Comparison of ENCODE assay signal across 8 mouse cellular contexts in the genomic region with DNA sequence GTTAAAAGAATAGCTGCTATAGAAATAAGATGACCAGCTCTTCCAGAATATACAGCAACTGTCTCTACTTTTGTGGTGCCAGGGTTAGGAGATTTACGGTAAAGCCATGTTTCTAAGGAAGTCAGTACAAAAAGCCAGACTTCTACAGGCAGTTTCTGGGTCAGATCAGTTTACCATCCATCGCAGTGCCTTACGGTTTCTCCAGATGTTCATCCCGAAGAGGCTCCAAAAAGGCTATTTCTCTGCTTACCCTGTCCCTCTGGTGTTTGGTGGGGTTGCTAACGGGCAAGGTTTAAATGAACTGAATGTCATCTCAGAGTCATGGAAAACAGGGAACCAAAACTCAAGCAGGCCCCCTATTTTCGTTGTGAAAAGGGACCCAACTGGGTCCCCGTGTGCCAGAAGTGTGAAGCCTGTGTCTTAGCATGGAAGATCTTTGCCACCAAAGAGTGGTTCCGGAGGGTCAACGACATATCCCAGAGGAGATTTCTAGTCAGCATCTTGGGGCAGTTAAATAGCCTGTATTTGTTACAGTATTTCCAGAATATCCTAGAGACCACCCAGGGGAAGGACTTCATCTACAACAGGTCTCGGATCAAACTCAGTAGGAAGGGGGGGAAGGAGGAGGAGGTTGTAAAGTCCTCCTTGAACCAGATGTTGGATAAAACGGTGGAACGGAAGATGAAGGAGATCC. TPM values are rescaled to one million over a fixed set of nuclear protein-coding genes. Genes with fewer than 3 reads are reported as not detected.
A peak's percentile ranks its signal among the peaks of the same experiment; 100 is the strongest.
DNase-seq lines count a peak whose midpoint lies in the region; ATAC-seq and TF ChIP-seq lines count a peak whose summit lies in the region.

A gene (plus strand): TSS at position 109 of the 694 bp plus-strand sequence.

- no peak within 1 kb of the TSS for H3K4me3 ChIP-seq in forebrain, embryonic 15.5 days
- peak within 1 kb of the TSS; percentile 10; the same call in 1 of the 2 replicates for H3K4me3 ChIP-seq in intestine, embryonic 16.5 days (ENCODE audit: low read length)
- no peak within 1 kb of the TSS for H3K4me3 ChIP-seq in liver, embryonic 14.5 days (ENCODE audit: insufficient read depth in 1 of 2, low read depth in 2 of 2, low read length in 2 of 2)
- H3K4me3 ChIP-seq in neural tube, embryonic 14.5 days (ENCODE audit: low read depth, low read length), result no peak within 1 kb of the TSS

- no peaks in the 10 kb centered on the region for H3K4me1 ChIP-seq in forebrain, embryonic 15.5 days
- peaks cover 4% of the 10 kb centered on the region; the same call in 1 of the 2 replicates for H3K4me1 ChIP-seq in intestine, embryonic 16.5 days (ENCODE audit: control insufficient read depth, insufficient read depth, low read length)
- H3K4me1 ChIP-seq in liver, embryonic 14.5 days (replicated peaks; ENCODE audit: control insufficient read depth in 2 of 2, insufficient read depth in 2 of 2, low read length in 1 of 2), result peaks cover 0 to 13% of the 10 kb centered on the region in 2 experiments; a peak in 3 of 4 replicates
- no peaks in the 10 kb centered on the region for H3K4me1 ChIP-seq in neural tube, embryonic 14.5 days (ENCODE audit: control insufficient read depth, insufficient read depth, low read length)

- no peak for TF ChIP-seq CTCF in liver, embryonic 14.5 days (IDR thresholded peaks at IDR 0.05; ENCODE audit: low read depth)

- no peaks in the 10 kb centered on the region for H3K36me3 ChIP-seq in forebrain, embryonic 15.5 days
- no peaks in the 10 kb centered on the region for H3K36me3 ChIP-seq in intestine, embryonic 16.5 days (ENCODE audit: control insufficient read depth, insufficient read depth, low read length)
- no peaks in the 10 kb centered on the region for H3K36me3 ChIP-seq in liver, embryonic 14.5 days (replicated peaks; ENCODE audit: control insufficient read depth, insufficient read depth, low read depth)
- H3K36me3 ChIP-seq in neural tube, embryonic 14.5 days (ENCODE audit: control insufficient read depth, insufficient read depth, low read length), result no peaks in the 10 kb centered on the region

- TF ChIP-seq EP300 in liver, embryonic 14.5 days (IDR thresholded peaks at IDR 0.05; ENCODE audit: low read depth), result no peak

- no peaks in the 10 kb centered on the region for H3K9me3 ChIP-seq in forebrain, embryonic 15.5 days
- no peaks in the 10 kb centered on the region for H3K9me3 ChIP-seq in intestine, embryonic 16.5 days (ENCODE audit: control insufficient read depth, low read length)
- H3K9me3 ChIP-seq in liver, embryonic 14.5 days (ENCODE audit: control insufficient read depth, low read length), result no peaks in the 10 kb centered on the region
- H3K9me3 ChIP-seq in neural tube, embryonic 14.5 days (ENCODE audit: control insufficient read depth, low read length), result no peaks in the 10 kb centered on the region

- H3K9ac ChIP-seq in forebrain, embryonic 15.5 days (replicated peaks), result no peak within 1 kb of the TSS
- H3K9ac ChIP-seq in intestine, embryonic 16.5 days (ENCODE audit: low read depth, low read length), result peak within 1 kb of the TSS; percentile 46; the same call in 1 of the 2 replicates
- H3K9ac ChIP-seq in liver, embryonic 14.5 days (replicated peaks), result no peak within 1 kb of the TSS
- H3K9ac ChIP-seq in neural tube, embryonic 14.5 days (replicated peaks; ENCODE audit: low read depth, low read length), result no peak within 1 kb of the TSS

- ATAC-seq in frontal cortex, adult (ENCODE audit: low TSS enrichment), result peak; percentile 92
- no peak for ATAC-seq in forebrain, embryonic 15.5 days (replicated peaks)
- ATAC-seq in intestine, embryonic 16.5 days, result no peak
- ATAC-seq in liver, embryonic 14.5 days (ENCODE audit: insufficient read depth), result no peak
- ATAC-seq in neural tube, embryonic 14.5 days (ENCODE audit: low read depth), result no peak

- no peak within 1 kb of the TSS for H3K27ac ChIP-seq in forebrain, embryonic 15.5 days (replicated peaks)
- peak within 1 kb of the TSS; percentile 16; the same call in 1 of the 2 replicates for H3K27ac ChIP-seq in intestine, embryonic 16.5 days (ENCODE audit: low read length)
- no peak within 1 kb of the TSS for H3K27ac ChIP-seq in liver, embryonic 14.5 days
- no peak within 1 kb of the TSS for H3K27ac ChIP-seq in neural tube, embryonic 14.5 days (ENCODE audit: low read depth, low read length)

- H3K4me2 ChIP-seq in forebrain, embryonic 15.5 days (replicated peaks), result peak within 1 kb of the TSS; percentile 22; the same call in 1 of the 2 replicates
- H3K4me2 ChIP-seq in intestine, embryonic 16.5 days (ENCODE audit: low read depth, low read length), result peak within 1 kb of the TSS; percentile 39
- H3K4me2 ChIP-seq in liver, embryonic 14.5 days (ENCODE audit: low read depth), result peak within 1 kb of the TSS; percentile 30; the same call in 1 of the 2 replicates
- peak within 1 kb of the TSS; percentile 16; the same call in 1 of the 2 replicates for H3K4me2 ChIP-seq in neural tube, embryonic 14.5 days (ENCODE audit: low read depth, low read length)

- no peaks in the 10 kb centered on the region for H3K27me3 ChIP-seq in forebrain, embryonic 15.5 days
- no peaks in the 10 kb centered on the region for H3K27me3 ChIP-seq in intestine, embryonic 16.5 days (replicated peaks; ENCODE audit: control insufficient read depth, insufficient read depth, low read length)
- no peaks in the 10 kb centered on the region for H3K27me3 ChIP-seq in liver, embryonic 14.5 days (ENCODE audit: control insufficient read depth, insufficient read depth, low read length)
- no peaks in the 10 kb centered on the region for H3K27me3 ChIP-seq in neural tube, embryonic 14.5 days (ENCODE audit: control insufficient read depth, insufficient read depth, low read length)

- DNase-seq in frontal cortex, postnatal 10 days (ENCODE audit: low spot score in 2 of 2), result no peak
- DNase-seq in NIH3T3 (ENCODE audit: low read depth), result peak; percentile 37
- no peak for DNase-seq in liver, embryonic 14.5 days (ENCODE audit: low read depth in 3 of 3, low spot score in 3 of 3)
- DNase-seq in adrenal gland, postnatal 14 days, result no peak

- 30% methylated on average over 12 of the region's 12 CpGs for WGBS in forebrain, embryonic 15.5 days
- 30% methylated on average over 12 of the region's 12 CpGs for WGBS in intestine, embryonic 16.5 days
- WGBS in liver, embryonic 14.5 days (ENCODE audit: insufficient replicate concordance), result 27% methylated on average over 12 of the region's 12 CpGs
- WGBS in neural tube, embryonic 14.5 days, result 31% methylated on average over 12 of the region's 12 CpGs

RNA-seq across cellular contexts. Expression of the gene that starts here (rescaled TPM):
- polyA plus RNA-seq in forebrain, embryonic 15.5 days (2015; fragmentation: Nextera tagmentation; extraction: Ambion mirVana), result 0.28 and 0.52 TPM in 2 replicates
- polyA plus RNA-seq in intestine, embryonic 16.5 days (2015; fragmentation: Nextera tagmentation; extraction: Ambion mirVana), result 0.24 and 0.43 TPM in 2 replicates
- 0.08 TPM in 1 of 2 replicates, not detected in the other for polyA plus RNA-seq in liver, embryonic 14.5 days (2012; rRNA removed)
- polyA plus RNA-seq in liver, embryonic 14.5 days (2014; fragmentation: Nextera tagmentation; extraction: Ambion mirVana), result 0.16 TPM in 1 of 2 replicates, not detected in the other
- polyA plus RNA-seq in neural tube, embryonic 14.5 days (2014; fragmentation: Nextera tagmentation; extraction: Ambion mirVana), result 0.16 and 0.19 TPM in 2 replicates
- 0.70 and 1.2 TPM in 2 replicates for total RNA-seq in adrenal gland, postnatal 14 days (2021)
